Mouse (Mus musculus) limb, embryonic 14.5 days (tissue): ENCODE measurements around the gene Ccdc134. TPM values are rescaled to one million over a fixed set of nuclear protein-coding genes. Genes with fewer than 3 reads are reported as not detected.
A peak's percentile ranks its signal among the peaks of the same experiment; 100 is the strongest.

ENCODE experiments used
- ATAC-seq: fragments of 200-750 bp; cut with Nextera tagmentation; 2 replicates; pipeline ENCODE4 v1.8.0; 2017; ENCODE audit warnings: low read depth, moderate number of reproducible peaks, moderate TSS enrichment; ENCODE audit not compliant: low FRiP score
- DNase-seq: peaks from one replicate; pipeline ENCODE4 v3.0.0-alpha.2; 2015; ENCODE audit warnings: low spot score
- H3K27ac ChIP-seq: fragments of 300-500 bp; sonication (generic); replicated peaks from 2 replicates; pipeline ENCODE4 v1.5.1; 2014; ENCODE audit warnings: low read depth, mild to moderate bottlenecking, low read length, moderate library complexity, mixed read lengths
- H3K27me3 ChIP-seq: fragments of 300-500 bp; sonication (generic); 2 replicates; pipeline ENCODE4 v1.6.1; 2014; ENCODE audit warnings: low read length, mixed read lengths; ENCODE audit not compliant: control insufficient read depth, insufficient read depth
- H3K36me3 ChIP-seq: fragments of 300-500 bp; sonication (generic); 2 replicates; pipeline ENCODE4 v1.6.1; 2014; ENCODE audit warnings: mild to moderate bottlenecking, low read length, moderate library complexity, mixed read lengths; ENCODE audit not compliant: control insufficient read depth, insufficient read depth
- H3K4me1 ChIP-seq: fragments of 300-500 bp; sonication (generic); 2 replicates; pipeline ENCODE4 v1.6.1; 2014; ENCODE audit warnings: antibody characterized with exemption, low read length, mixed read lengths; ENCODE audit not compliant: control insufficient read depth, insufficient read depth
- H3K4me2 ChIP-seq: fragments of 300-500 bp; sonication (generic); replicated peaks from 2 replicates; pipeline ENCODE4 v1.6.1; 2014; ENCODE audit warnings: low read depth, mild to moderate bottlenecking, low read length, moderate library complexity; ENCODE audit not compliant: severe bottlenecking
- H3K4me3 ChIP-seq: fragments of 300-500 bp; sonication (generic); replicated peaks from 2 replicates; pipeline ENCODE4 v1.5.1; 2014; ENCODE audit warnings: low read length
- H3K9ac ChIP-seq: fragments of 300-500 bp; sonication (generic); 2 replicates; pipeline ENCODE4 v1.6.1; 2014; ENCODE audit warnings: mild to moderate bottlenecking, low read depth, low read length, moderate library complexity; ENCODE audit not compliant: severe bottlenecking
- H3K9me3 ChIP-seq: fragments of 300-500 bp; sonication (generic); 2 replicates; pipeline ENCODE4 v1.6.1; 2016; ENCODE audit warnings: low read length; ENCODE audit not compliant: control insufficient read depth
- POLR2A ChIP-seq: fragments of 200-500 bp; IDR thresholded peaks from 2 replicates; pipeline ENCODE4 v1.8.0; 2012; ENCODE audit warnings: inconsistent platforms, mild to moderate bottlenecking, moderate library complexity, borderline replicate concordance; ENCODE audit not compliant: insufficient read depth, insufficient read length; ENCODE audit errors: extremely low read depth
- WGBS: fragments of 180-500 bp; shearing (Covaris S2); extraction: QIAGEN DNeasy Blood & Tissue Kit; methylation state at CpG from one replicate; pipeline ENCODE4 v1.1.7; 2014; 5-methylcytosine and 5-hydroxymethylcytosine counted together
- polyA plus RNA-seq, 2 experiments: library from polyadenylated mRNA; depleted of rRNA in 1 of 2; stranded (reverse) in 1 of 2; unstranded in 1 of 2; fragments of >200 nt; fragmentation: Nextera tagmentation in 1 of 2; extraction: Ambion mirVana in 1 of 2; gene quantifications; 2 replicates each; pipeline versions ENCODE4 v1.2.1 to v1.2.3; 2012 to 2014

The Ccdc134 gene
- polyA plus RNA-seq, 2 experiments, result 26.4 to 40.7 TPM

GRCm38 (mm10) chr15:82130599-82130998 lies 2.9 kb downstream of the Ccdc134 start:
- no peak for ATAC-seq
- Histone ChIP-seq H3K4me3 (no peak overlapping the region), H3K4me1 (peaks cover 13% of the 10 kb centered on the region), H3K4me2 (no peak overlapping the region), H3K9me3 (no peaks in the 10 kb centered on the region), H3K27ac (no peak overlapping the region), H3K9ac (no peak overlapping the region), H3K36me3 (no peaks in the 10 kb centered on the region; the same call in 1 of the 2 replicates), H3K27me3 (no peaks in the 10 kb centered on the region)
- WGBS, result 64% methylated on average over 6 of the region's 7 CpGs
- no peak for TF ChIP-seq POLR2A
- DNase-seq, result no peak

GRCm38 (mm10) chr15:82135372-82135771 lies 7.7 kb downstream of the Ccdc134 start:
- no peak for TF ChIP-seq POLR2A
- Histone ChIP-seq H3K4me3 (no peak overlapping the region), H3K36me3 (peaks cover 3% of the 10 kb centered on the region; the same call in 1 of the 2 replicates), H3K4me2 (no peak overlapping the region), H3K4me1 (no peaks in the 10 kb centered on the region), H3K27ac (no peak overlapping the region), H3K9me3 (no peaks in the 10 kb centered on the region), H3K27me3 (no peaks in the 10 kb centered on the region), H3K9ac (no peak overlapping the region)
- DNase-seq (no peak), ATAC-seq (peak; percentile 85)
- WGBS, result 73% methylated on average over 4 of the region's 4 CpGs

- H3K4me3 ChIP-seq, result no peak overlapping the region
- TF ChIP-seq POLR2A, result no peak
- ATAC-seq, result no peak
- peaks cover 12% of the 10 kb centered on the region for H3K36me3 ChIP-seq
- H3K4me1 ChIP-seq, result no peaks in the 10 kb centered on the region
- 71% methylated on average over 4 of the region's 4 CpGs for WGBS
- no peak overlapping the region for H3K4me2 ChIP-seq
- no peaks in the 10 kb centered on the region for H3K9me3 ChIP-seq
- H3K9ac ChIP-seq, result no peak overlapping the region
- H3K27me3 ChIP-seq, result no peaks in the 10 kb centered on the region
- H3K27ac ChIP-seq, result no peak overlapping the region
- peak; percentile 72 for DNase-seq
These were observed 10.8 kb downstream of the Ccdc134 start for GRCm38 (mm10) chr15:82138565-82138964.

- Histone ChIP-seq H3K4me3 (no peak overlapping the region), H3K4me2 (no peak overlapping the region), H3K9ac (no peak overlapping the region), H3K36me3 (peaks cover 12% of the 10 kb centered on the region), H3K9me3 (no peaks in the 10 kb centered on the region), H3K4me1 (no peaks in the 10 kb centered on the region), H3K27ac (no peak overlapping the region), H3K27me3 (no peaks in the 10 kb centered on the region)
- DNase-seq (no peak), ATAC-seq (no peak)
- no peak for TF ChIP-seq POLR2A
- WGBS, result 90% methylated on average over 8 of the region's 8 CpGs
These were observed 11.5 kb downstream of the Ccdc134 start for GRCm38 (mm10) chr15:82139196-82139595.

- H3K27ac ChIP-seq, result no peak overlapping the region
- WGBS, result 80% methylated on average over 3 of the region's 3 CpGs
These were observed 12.6 kb downstream of the Ccdc134 start for GRCm38 (mm10) chr15:82140355-82140754.

GRCm38 (mm10) chr15:82144157-82144556 lies 16.4 kb downstream of the Ccdc134 start:
- ATAC-seq (no peak), DNase-seq (no peak)
- WGBS, result 85% methylated on average over 5 of the region's 5 CpGs
- peaks cover 20% of the 10 kb centered on the region for H3K4me1 ChIP-seq
- no peak overlapping the region for H3K4me2 ChIP-seq
- no peak overlapping the region for H3K4me3 ChIP-seq
- H3K27me3 ChIP-seq, result no peaks in the 10 kb centered on the region
- no peaks in the 10 kb centered on the region for H3K9me3 ChIP-seq
- no peak overlapping the region for H3K27ac ChIP-seq
- peaks cover 12% of the 10 kb centered on the region for H3K36me3 ChIP-seq
- no peak overlapping the region for H3K9ac ChIP-seq
- TF ChIP-seq POLR2A, result no peak

More at GRCm38 (mm10) chr15:82140355-82140754, 12.6 kb downstream of the Ccdc134 start:
- ATAC-seq (no peak), DNase-seq (no peak)
- Histone ChIP-seq H3K36me3 (peaks cover 12% of the 10 kb centered on the region), H3K9ac (no peak overlapping the region), H3K4me3 (no peak overlapping the region), H3K27me3 (no peaks in the 10 kb centered on the region), H3K9me3 (no peaks in the 10 kb centered on the region), H3K4me1 (peaks cover under 1% of the 10 kb centered on the region; the same call in 1 of the 2 replicates), H3K4me2 (no peak overlapping the region)
- TF ChIP-seq POLR2A, result no peak
